Mouse (Mus musculus) ES-Bruce4 (cell line): ENCODE data around the gene Zfp346. TPM values are rescaled to one million over a fixed set of nuclear protein-coding genes. Genes with fewer than 3 reads are reported as not detected.
A peak's percentile ranks its signal among the peaks of the same experiment; 100 is the strongest.
"Not testable (repeated sequence)": the region's sequence is repeated elsewhere in the genome, so short reads cannot be mapped to it uniquely, and the experiment has no call there.

ENCODE experiments used
- H3K27ac ChIP-seq: 2 replicates; pipeline ENCODE4 v1.5.1; 2012; ENCODE audit warnings: low read length, inconsistent platforms; ENCODE audit not compliant: insufficient read depth
- H3K27me3 ChIP-seq: 2 replicates; pipeline ENCODE4 v1.6.1; 2012; ENCODE audit warnings: mild to moderate bottlenecking, low read length, inconsistent platforms; ENCODE audit not compliant: control insufficient read depth, poor library complexity, insufficient read depth, severe bottlenecking
- H3K36me3 ChIP-seq: 2 replicates; pipeline ENCODE4 v1.6.1; 2012; ENCODE audit warnings: inconsistent platforms, mild to moderate bottlenecking, low read length, moderate library complexity; ENCODE audit not compliant: control insufficient read depth, poor library complexity, insufficient read depth, severe bottlenecking
- H3K4me1 ChIP-seq: one replicate; pipeline ENCODE4 v1.8.1; 2011; ENCODE audit warnings: low read length; ENCODE audit not compliant: control insufficient read depth, insufficient read depth
- H3K4me3 ChIP-seq: 2 replicates; pipeline ENCODE4 v1.5.1; 2011; ENCODE audit warnings: low read depth, mild to moderate bottlenecking, low read length
- H3K9ac ChIP-seq: 2 replicates; pipeline ENCODE4 v1.6.1; 2012; ENCODE audit warnings: low read depth, mild to moderate bottlenecking, inconsistent platforms; ENCODE audit not compliant: poor library complexity, severe bottlenecking
- H3K9me3 ChIP-seq: replicated peaks from 2 replicates; pipeline ENCODE4 v1.6.1; 2012; ENCODE audit warnings: mild to moderate bottlenecking, low read length, inconsistent platforms; ENCODE audit not compliant: control insufficient read depth, poor library complexity, insufficient read depth, severe bottlenecking
- CTCF ChIP-seq: IDR thresholded peaks from one replicate; pipeline ENCODE4 v1.8.1; 2011; ENCODE audit warnings: low read depth, low read length
- EP300 ChIP-seq: IDR thresholded peaks from 2 replicates; pipeline ENCODE4 v1.6.1; 2011; ENCODE audit warnings: low read depth, low read length; ENCODE audit not compliant: insufficient read depth
- POLR2A ChIP-seq: IDR thresholded peaks from one replicate; pipeline ENCODE4 v1.8.1; 2011; ENCODE audit warnings: low read length; ENCODE audit not compliant: insufficient read depth
- polyA plus RNA-seq: library from polyadenylated mRNA; stranded (reverse); fragments of >200 nt; gene quantifications from 2 replicates; pipeline ENCODE4 v1.2.4, GENCODE M21; 2011; ENCODE audit warnings: low read depth; ENCODE audit not compliant: missing spikeins, insufficient read depth, insufficient read length

Gene Zfp346
- polyA plus RNA-seq, 1 experiment: 37.0 TPM

DNA sequence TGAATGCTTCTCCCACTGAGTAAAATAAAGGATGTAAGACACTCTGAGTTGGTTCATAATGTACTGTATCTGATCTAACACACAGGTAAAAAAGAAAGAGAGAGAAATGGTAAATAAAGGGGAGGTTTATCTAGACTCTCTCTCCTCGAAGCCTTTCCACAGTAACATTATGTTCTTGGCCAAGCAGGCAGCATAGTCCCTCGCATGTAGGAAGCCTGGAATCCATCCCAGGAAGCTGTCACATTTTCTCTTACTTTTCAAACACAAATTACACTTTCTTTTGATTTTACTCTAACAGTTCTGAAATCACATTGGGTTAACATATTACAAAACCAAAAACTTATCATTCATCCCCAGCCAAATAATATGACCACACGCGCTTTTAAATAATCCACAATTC is 12.5 kb upstream of the Zfp346 start:
- Histone ChIP-seq H3K9ac (no peak overlapping the region), H3K4me3 (no peak overlapping the region), H3K9me3 (no peaks in the 10 kb centered on the region), H3K4me1 (no peaks in the 10 kb centered on the region), H3K27ac (no peak overlapping the region), H3K36me3 (peaks cover 5% of the 10 kb centered on the region), H3K27me3 (no peaks in the 10 kb centered on the region)
- no peak for TF ChIP-seq POLR2A
- no peak for TF ChIP-seq CTCF
- TF ChIP-seq EP300: no peak

GRCm38 (mm10) chr13:55097841-55098240 is 7.3 kb upstream of the Zfp346 start:
- H3K9ac ChIP-seq, H3K36me3 ChIP-seq, H3K9me3 ChIP-seq, H3K27me3 ChIP-seq, H3K27ac ChIP-seq, H3K4me1 ChIP-seq, H3K4me3 ChIP-seq: not testable (repeated sequence)
- TF ChIP-seq CTCF: peak; percentile 10

GRCm38 (mm10) chr13:55099066-55099725 is 5.9 kb upstream of the Zfp346 start:
- no peak overlapping the region for H3K27ac ChIP-seq

GRCm38 (mm10) chr13:55099726-55100478 is 5.2 kb upstream of the Zfp346 start, which contains the start of gene Uimc1:
TSS of gene Uimc1 (minus strand) at chr13:55100300.
- no peaks in the 10 kb centered on the region for H3K36me3 ChIP-seq
- peaks cover 3% of the 10 kb centered on the region; the same call in 1 of the 2 replicates for H3K9me3 ChIP-seq
- H3K27me3 ChIP-seq: no peaks in the 10 kb centered on the region
- H3K27ac ChIP-seq: no peak within 1 kb of the TSS
- H3K4me1 ChIP-seq: no peaks in the 10 kb centered on the region
- H3K4me3 ChIP-seq: peak within 1 kb of the TSS; percentile 74
- H3K9ac ChIP-seq: peak within 1 kb of the TSS; percentile 82
- TF ChIP-seq POLR2A (no peak), CTCF (peak; percentile 7), EP300 (no peak)

More at GRCm38 (mm10) chr13:55099066-55099725, 5.9 kb upstream of the Zfp346 start:
- Histone ChIP-seq H3K9me3 (peaks cover 3% of the 10 kb centered on the region; the same call in 1 of the 2 replicates), H3K9ac (peak overlapping the region; percentile 82), H3K27me3 (no peaks in the 10 kb centered on the region), H3K4me1 (no peaks in the 10 kb centered on the region), H3K4me3 (peak overlapping the region; percentile 74), H3K36me3 (no peaks in the 10 kb centered on the region)
- no peak for TF ChIP-seq EP300
- TF ChIP-seq CTCF: no peak
- no peak for TF ChIP-seq POLR2A

- Histone ChIP-seq H3K27me3 (no peaks in the 10 kb centered on the region), H3K9ac (no peak overlapping the region), H3K27ac (no peak overlapping the region), H3K9me3 (peaks cover 3% of the 10 kb centered on the region; the same call in 1 of the 2 replicates), H3K4me1 (no peaks in the 10 kb centered on the region), H3K4me3 (no peak overlapping the region), H3K36me3 (no peaks in the 10 kb centered on the region)
- no peak for TF ChIP-seq CTCF
- no peak for TF ChIP-seq POLR2A
- TF ChIP-seq EP300: no peak
Measured at GRCm38 (mm10) chr13:55101627-55102026, 3.5 kb upstream of the Zfp346 start.

DNA sequence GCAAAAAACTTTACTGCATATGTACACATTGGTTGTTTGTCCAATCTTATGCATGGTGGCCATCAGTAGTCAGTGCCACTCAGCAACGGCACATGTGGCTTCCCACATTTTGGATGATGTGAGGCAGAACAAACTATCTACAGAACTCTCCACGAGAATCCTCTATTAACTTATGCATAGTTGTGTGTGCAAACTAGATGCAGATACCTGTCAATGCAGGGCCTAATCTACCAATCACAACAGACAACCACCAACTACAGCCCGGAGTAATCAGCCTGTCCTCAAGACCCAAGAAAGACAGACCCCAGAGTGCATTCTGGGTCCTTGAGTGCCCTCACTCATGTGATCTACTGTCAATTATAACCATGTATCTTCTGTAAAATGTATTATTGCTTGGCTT is 2.7 kb upstream of the Zfp346 start:
- Histone ChIP-seq H3K27me3 (no peaks in the 10 kb centered on the region), H3K27ac (no peak overlapping the region; the same call in 1 of the 2 replicates), H3K36me3 (peaks cover 4% of the 10 kb centered on the region), H3K9me3 (peaks cover 3% of the 10 kb centered on the region; the same call in 1 of the 2 replicates), H3K9ac (no peak overlapping the region), H3K4me1 (no peaks in the 10 kb centered on the region), H3K4me3 (no peak overlapping the region)
- TF ChIP-seq CTCF (no peak), POLR2A (no peak), EP300 (no peak)
